Mouse (Mus musculus): ENCODE results near the gene Cngb1.

Gene Cngb1

DNA sequence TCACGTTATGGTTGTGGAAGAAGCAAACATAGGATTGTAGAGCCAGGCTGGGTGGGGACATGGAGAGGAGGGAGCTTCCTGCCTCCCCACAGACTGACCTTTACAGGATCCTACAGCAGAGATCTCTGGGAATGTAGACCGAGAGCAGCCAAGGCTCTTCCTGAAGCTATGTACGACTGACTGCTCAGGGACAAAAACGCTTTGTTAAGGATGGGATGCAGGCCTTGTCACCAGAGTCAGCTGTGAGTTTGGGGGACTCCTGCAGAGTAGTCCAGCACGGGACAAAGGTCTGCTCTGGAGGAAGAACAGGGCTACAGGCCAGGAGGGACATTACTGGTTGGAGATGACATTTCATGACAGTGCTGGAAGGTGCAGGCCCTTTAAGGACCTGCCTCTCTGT, 18.3 kb upstream of the Cngb1 start:
- no peak for DNase-seq (ENCODE audit: low read depth in 2 of 2, low spot score in 2 of 2)

DNA sequence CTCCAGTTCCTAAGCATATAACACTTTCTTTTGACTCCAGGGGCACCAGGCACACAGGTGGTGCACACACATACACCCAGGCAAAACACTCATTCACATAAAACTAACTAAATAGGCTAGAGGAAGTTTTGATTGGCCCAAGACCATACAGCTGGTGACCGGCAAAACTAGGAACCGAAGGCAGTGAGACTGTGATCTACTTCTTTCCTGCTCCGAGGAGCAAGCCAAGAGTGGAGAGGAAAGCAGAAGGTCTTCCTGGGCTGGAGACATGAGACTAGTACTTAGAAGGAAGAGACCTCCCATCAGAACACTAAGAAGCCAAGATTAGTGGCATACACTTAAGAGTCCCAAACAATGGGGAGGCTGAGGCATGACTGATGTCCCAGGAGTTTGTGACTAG, 16.8 kb upstream of the Cngb1 start:
- DNase-seq (ENCODE audit: low read depth in 2 of 2, low spot score in 2 of 2): no peak

DNA sequence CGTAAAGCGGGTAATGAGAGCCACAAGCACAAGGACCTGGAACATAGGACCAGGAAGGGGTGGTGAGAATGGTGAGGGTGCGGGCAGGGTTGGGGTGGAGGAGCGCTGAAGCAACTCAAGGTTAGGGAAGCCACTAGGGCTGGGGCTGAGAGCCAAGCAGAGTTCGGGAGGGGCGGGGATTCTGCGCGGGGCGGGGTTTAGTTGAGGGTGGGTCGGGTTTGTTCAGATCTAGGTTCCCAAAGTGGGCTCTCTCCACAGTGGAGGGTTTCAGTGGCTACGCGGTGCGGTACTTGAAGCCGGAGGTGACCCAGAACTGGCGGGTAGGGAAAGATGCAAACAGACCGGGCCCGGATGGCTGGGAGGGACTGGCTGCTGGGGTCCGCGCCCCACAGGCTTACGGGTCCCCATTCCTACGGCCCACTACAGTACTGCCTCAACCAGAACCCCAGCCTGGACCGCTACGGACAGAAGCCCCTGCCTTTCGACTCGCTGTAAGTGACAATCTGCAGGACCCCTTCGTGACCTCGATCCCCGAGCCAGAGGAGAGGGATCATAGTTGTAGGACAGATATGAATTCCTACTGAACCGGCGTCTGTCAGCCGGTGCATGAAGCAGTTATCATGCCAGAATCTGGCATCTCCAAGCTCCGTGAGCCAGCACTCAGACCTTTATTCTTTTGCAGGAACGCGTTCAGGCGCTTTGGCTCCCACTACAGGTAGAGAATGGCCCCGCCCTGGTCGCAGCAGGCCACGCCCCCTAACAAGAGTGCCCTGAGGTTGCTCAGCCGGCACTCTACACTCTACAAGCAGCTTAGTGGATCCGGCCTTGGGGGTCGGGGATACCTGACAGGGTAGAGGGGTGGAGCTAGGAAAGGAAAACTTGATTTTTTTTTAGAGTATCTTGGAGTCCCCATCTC, 14.1 kb upstream of the Cngb1 start:
- peak; percentile 65 to 74 for DNase-seq (ENCODE audit: low read depth in 2 of 2, low spot score in 2 of 2)

DNA sequence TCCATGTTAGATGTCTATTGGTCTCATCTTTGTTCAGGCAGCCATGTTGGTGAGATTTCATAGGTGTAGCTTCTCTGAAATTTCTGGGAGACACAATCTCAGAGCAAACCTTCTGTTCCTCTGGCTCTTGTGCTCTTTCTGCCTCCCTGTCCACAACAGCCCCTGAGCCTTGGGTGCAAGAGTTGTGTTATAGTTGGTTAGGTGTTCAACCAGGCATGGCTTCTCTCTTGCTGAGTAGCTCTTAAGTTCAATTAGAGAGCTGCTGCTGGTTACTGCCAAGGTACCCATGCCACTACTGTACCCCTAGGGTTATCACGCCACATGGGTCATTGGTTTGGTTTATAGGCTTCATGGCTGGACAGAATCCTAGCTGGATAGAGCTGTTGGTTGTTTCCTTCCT, 9.0 kb upstream of the Cngb1 start:
- no peak for DNase-seq (ENCODE audit: low read depth in 2 of 2, low spot score in 2 of 2)

DNA sequence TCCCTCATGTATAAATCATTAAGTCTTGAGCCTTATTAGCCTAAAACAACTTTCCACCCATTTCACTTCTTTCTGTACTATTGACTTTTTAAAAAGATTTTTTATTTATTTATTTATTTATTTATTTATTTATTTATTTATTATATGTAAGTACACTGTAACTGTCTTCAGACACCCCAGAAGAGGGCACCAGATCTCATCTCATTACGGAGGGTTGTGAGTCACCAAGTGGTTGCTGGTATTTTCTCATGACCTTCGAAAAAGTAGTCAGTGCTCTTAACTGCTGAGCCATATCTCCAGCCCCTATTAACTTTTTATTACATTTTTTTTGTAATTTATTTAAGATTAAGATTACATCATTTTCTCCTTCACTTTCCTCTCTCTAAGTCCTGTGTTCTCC, 8.3 kb upstream of the Cngb1 start:
- no peak for DNase-seq (ENCODE audit: low read depth in 2 of 2, low spot score in 2 of 2)

DNA sequence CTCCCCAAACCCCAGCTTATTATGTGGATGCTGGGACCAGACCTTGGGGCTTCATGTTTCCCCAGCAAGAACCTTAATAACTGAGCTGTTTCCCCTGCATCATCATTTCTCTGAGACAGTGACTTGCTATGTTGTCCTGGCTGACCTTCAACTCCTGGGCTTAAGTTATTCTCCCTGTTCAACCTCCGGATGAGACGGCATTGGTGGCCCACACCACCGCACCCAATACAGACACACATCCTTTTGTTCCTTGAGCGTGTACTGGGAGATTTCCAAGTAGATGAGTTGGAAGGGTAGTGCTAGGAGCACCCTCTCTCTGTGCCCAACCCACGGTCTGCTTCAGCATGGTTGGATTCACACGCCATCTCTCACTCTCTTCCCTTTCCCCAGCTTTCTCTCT, 7.5 kb upstream of the Cngb1 start:
- no peak for DNase-seq (ENCODE audit: low read depth in 2 of 2, low spot score in 2 of 2)

DNA sequence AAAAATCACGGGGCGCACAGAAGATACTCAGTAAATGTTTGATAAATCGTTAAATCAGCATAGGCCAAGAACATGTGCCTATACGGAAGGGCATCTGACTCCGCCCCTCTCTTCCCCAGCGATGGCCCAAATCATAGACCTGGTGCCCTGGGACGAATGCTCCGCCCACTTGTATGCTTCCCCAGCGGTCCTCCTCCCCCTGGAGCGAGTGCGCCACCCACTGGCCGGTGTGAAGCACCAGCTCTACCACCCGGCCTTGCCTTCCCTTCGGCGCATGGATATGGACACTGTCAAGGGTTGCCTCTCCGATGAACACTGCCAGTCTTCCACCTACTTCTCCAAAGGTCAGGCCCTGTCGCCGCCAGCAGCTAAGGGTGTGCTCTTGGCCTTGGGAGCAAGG, 6.5 kb upstream of the Cngb1 start:
- DNase-seq (ENCODE audit: low read depth in 2 of 2, low spot score in 2 of 2): no peak

DNA sequence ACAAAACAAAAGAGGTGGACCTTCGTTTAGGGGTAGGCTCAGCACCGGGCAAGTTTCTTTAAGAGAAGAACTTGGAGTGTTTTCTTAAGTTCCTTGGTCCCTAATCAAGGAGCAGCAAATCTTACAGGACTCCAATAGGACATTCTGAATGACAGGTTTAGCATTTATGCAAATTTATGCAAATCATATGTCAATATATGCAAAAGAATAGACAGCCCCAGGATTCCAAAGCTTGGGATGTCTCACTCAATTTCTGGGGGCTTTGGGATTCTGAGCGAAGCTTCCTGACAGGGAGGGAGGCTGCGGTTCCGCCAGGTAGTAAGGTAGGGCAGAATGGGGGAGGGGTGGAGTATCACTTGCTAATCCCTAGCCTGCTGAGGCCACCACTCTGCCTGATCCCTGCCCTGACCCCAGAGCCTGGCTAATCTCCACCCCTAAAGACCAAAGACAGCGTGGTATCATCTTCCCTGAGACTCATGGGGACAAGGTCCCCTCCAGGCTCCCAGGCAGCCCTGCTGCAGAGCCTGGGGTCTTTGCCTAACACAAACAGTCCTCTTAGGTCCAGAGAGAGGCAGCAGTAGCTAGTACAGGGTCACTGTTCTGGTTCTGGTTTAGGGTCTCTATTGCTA, 4.1 kb upstream of the Cngb1 start, which contains the start of gene Tepp:
Gene Tepp (plus strand): TSS at position 225 of the 629 bp plus-strand sequence.
- no peak for DNase-seq (ENCODE audit: low read depth in 2 of 2, low spot score in 2 of 2)

DNA sequence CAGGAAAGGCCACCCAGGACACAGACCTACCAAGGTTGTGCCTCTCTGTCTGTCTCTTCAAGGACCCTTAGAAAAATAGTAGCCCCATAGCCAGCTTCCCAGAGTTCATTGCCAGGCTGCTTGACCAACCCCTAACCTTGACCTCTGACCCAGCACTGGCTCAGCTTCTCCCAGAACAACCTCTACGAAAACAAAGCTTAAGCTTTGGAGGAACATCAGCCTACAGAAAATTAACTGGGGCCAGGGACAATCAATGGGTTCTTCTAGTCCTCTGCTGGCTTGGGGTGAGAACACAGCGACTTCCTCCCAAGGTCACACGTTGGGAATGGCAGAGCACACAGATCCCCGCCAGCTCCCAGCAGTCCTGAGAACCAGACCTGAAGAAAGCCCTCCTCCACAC, 859 bp downstream of the Cngb1 start:
- no peak for DNase-seq (ENCODE audit: low read depth in 2 of 2, low spot score in 2 of 2)

DNA sequence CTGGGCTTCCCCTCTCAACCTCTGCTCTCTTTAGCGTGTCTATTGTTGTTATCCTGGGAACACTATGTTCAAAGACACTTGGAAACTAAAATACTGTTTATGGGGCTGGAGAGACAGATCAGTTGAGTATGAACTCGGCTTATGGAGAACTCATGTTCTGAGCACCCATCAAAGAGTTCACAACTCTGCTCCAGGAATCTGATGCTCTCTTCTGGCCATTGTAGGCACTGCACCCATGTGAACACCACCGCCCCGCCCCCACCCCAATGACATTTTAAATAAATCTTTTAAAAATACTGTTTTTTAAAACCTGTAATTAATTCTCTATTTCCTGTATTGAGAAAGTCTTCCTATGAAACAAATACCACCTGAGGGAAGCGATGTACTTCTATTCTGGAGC, 4.0 kb downstream of the Cngb1 start:
- peak in 1 of 2 experiments; percentile 41 for DNase-seq (ENCODE audit: low read depth in 2 of 2, low spot score in 2 of 2)

DNA sequence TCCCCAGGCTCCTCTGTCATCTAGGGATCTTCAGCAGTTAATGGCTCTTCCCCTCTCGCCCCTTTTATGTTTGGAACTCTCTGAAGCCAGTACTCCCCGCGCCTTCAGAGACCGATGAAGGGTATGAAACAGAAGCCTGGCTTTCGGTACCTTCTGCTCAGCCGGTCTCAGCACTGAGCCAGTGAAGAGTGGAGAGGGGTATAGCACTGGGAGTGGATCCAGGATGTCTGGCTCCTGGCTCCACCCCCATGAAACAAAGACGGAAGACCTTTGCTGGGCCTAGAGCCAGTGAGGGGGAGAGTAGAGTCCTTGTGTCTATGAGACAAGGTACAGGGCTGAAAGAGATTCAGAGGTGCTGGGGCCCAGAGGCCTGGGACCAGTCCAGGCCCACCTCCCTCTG, 12.5 kb downstream of the Cngb1 start:
- DNase-seq (ENCODE audit: low read depth in 2 of 2, low spot score in 2 of 2): no peak

DNA sequence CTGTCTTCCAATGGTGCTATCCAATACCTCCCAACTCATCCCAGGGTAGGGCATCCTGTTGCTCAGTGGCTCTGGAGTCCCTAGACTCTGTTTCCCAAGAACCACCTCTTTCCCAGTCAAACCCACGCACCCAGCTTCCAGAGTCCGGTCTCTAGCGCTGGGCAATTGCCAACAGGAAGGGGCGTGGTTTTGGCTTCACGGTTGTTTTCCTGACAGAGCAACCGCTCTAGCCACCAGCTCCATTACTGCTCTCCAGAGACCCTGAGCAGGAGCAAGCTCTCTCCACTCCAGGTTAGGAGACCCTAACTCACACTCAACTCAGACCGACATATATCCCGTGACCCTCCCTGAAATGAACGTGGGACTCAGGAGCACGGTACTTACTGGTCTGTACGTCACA, 13.2 kb downstream of the Cngb1 start:
- no peak for DNase-seq (ENCODE audit: low read depth in 2 of 2, low spot score in 2 of 2)

DNA sequence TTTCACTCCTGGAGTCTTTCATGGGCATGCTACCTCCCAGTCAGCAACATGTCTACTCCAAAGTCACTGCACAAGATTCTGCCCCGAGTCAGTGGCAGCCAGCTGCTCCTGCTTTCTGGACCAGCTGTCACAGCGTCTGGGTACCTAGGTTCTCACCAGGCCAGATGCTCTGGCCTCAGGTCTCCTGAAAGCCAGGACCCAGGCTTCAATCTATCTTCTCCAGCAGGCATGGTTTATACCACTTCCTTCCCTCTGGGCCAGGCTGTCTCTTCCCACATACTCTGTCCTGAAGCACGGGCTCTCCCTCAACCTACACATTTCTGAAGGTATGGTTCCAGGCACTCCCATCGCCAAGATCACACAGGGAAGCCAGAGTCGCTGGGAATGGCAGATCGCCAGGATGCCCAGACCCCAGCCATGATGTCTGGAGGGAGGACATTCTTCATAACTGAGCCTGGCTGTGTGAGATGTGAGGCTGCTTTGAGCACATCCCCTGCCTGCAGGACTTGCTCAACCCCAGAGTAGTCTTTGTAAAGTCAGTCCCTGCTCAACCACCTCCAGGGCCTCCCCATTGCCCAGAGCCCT, 17.2 kb downstream of the Cngb1 start:
- DNase-seq (ENCODE audit: low read depth in 2 of 2, low spot score in 2 of 2): no peak

DNA sequence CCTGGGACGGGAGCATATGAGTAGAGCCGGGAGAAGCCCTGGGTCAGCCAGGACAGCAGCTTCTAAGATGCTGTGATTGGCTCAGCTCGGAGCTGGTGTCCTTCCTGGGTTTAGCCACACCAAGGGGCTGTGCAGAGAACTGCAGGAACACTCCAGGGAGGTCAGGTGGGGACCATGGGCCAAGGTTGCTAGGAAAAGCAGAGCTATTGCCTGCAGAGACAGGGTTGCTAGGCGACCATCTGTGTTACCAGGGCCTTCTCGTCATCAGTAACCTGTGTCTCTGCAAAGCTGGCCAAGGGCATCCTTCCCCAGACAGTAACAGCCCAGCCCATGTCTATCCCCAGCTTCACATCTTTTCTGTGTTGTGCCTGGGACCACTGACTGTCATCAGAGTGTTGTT, 24.9 kb downstream of the Cngb1 start:
- no peak for DNase-seq (ENCODE audit: low read depth in 2 of 2, low spot score in 2 of 2)

DNA sequence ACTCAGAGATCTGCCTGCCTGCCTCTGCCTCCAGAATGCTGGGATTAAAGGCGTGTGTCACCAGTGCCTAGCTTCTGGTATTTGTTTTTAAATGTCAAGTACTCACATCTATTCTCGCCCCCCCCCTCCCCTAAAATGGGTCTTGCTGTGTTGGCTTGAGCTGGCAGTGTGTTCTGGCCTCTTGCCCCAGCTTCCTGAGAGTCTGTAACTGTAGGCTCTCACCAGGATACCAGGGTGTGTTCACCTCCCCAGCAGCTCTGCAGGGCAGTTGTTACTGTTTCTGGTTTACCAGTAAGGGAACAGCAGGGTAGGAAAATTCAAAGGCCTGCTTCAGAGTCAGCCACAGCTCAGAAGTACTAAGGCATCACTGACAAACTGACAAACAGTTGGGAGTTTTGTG, 33.5 kb downstream of the Cngb1 start:
- DNase-seq (ENCODE audit: low read depth in 2 of 2, low spot score in 2 of 2): no peak

DNA sequence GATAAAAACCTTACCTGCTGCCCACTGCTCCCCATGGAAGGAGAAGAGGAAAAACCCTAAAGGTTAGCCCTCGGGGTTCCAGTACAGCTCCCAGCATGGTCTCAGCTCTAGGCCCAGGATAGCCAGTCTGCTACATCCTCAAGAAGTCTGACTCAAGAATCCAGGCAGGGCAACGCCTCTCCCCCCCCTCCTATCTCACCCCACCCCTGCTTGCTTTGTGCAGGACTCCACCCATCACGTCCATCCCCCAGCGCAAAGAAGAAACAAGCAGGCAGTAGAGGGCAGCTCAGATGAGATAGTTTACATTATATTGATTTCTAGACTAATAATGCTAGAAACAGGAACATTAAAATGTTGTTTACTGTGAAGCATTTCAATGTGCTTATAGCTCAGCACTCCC, 34.5 kb downstream of the Cngb1 start:
- no peak for DNase-seq (ENCODE audit: low read depth in 2 of 2, low spot score in 2 of 2)

DNA sequence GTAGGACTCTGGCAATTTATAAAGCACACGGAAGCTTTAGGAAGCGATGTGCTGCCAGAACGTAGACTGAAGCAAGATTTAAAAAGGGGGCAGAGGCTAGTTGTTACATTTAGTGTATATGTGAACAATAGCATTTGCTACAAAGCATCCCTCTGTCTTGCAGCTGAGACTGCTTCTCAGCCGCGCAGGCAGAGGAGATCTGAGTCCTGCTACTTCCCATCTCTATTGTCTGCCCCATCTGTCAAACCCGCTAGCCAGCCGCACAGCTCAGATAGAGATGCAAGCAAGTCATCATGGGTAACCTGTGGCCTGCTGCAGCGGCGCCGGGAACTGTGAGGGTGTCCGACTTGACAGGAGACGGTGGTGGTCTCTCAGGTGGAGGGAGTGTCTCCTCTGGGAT, 35.9 kb downstream of the Cngb1 start:
- DNase-seq (ENCODE audit: low read depth in 2 of 2, low spot score in 2 of 2): no peak

DNA sequence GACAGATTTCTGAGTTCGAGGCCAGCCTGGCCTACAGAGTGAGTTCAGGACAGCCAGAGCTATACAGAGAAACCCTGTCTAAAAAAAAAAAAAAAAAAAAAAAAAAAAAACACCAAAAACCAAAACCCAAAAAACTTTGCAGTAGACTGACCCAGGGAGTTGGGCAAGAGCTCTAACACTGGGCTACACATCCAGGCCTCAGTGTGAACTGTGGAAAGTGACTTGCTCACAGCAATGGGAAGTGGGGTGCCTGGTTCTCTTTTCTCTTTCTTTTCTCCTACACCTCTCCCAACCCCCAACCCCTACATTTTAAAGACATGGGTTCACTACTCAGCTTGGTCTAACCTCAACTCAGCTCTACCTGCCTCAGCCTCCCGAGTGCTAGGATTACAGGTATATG, 44.2 kb downstream of the Cngb1 start:
- no peak for DNase-seq (ENCODE audit: low read depth in 2 of 2, low spot score in 2 of 2)

DNA sequence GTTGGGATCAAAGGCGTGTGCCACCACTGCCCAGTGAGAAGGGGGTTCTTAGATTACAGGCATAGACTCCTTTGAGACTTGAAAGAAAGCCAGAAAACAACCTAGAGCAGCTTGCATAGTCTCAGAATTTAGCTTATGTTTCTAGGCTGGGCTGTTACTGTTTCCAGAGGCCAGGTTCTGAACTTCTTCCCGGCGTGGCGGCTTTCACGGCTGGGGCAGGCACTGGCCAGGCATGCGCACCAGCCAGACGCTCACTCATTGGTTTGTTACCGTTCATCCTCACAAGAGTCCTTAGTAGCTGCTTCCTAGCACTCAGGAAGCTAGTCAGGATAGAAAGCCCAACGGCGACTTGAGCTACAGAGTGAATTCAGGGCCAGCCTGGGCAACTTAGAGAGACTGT, 50.8 kb downstream of the Cngb1 start:
- DNase-seq (ENCODE audit: low read depth in 2 of 2, low spot score in 2 of 2): no peak

DNA sequence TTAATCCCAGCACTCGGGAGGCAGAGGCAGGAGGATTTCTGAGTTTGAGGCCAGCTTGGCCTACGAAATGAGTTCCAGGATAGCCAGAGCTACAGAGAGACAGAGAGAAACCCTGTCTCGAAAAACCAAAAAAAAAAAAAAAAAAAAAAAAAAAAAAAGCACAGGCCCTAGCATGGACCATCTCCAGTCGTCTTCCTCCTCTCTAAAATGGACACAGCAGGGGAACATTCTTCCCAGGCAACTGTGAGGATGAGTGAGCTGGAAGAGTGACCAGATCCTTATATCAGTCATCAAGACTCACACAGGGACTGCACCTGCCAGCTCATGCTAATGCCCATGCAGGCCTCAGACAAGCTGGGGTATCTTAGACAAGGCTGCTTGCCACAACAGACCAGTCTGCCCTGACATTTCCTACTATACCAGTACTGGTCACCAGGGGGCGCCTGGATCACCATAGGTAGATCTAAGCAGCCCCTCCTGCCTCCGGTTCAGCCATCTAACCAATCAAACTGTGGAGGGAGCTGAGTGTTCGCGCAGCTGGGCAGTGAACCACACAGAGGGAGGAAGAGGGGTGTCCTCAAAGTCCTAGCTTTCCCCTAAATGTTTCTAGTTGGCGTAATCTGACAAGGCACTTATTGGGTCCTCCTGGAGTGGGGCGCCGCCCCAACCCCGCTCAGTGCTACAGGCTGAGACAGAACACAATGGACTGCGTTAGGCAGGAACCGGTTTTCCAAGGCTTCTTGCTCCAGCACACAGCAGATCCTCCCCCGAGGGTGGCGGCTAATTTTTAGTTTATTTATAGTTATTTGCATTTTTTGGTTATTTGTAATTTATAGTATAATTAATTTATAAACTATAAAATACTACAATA, 51.6 kb downstream of the Cngb1 start:
- DNase-seq (ENCODE audit: low read depth in 2 of 2, low spot score in 2 of 2): peak; percentile 96 to 98

DNA sequence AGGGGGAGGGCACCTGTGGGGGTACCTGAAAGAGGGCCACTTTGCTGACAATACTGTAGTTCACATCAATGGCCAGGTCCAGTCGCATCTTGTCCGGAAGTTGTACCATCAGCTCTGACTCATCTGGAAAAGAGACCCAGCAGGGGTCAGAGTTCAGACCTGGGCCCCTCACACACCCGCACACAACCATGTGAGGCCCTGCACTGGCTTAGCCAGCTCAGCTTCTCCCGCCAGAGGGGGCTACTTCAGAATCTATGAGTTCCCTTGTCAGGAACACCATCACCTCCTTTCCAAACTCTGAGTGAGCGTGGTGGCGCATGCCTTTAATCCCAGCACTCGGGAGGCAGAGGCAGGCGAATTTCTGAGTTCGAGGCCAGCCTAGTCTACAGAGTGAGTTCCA, 54.3 kb downstream of the Cngb1 start:
- no peak for DNase-seq (ENCODE audit: low read depth in 2 of 2, low spot score in 2 of 2)
